Mouse (Mus musculus): ENCODE measurements around the gene Il1rapl1. TPM values are rescaled to one million over a fixed set of nuclear protein-coding genes. Genes with fewer than 3 reads are reported as not detected.

The Il1rapl1 gene
- polyA plus RNA-seq, 1 experiment from 2014 or later = 0.22 TPM

DNA sequence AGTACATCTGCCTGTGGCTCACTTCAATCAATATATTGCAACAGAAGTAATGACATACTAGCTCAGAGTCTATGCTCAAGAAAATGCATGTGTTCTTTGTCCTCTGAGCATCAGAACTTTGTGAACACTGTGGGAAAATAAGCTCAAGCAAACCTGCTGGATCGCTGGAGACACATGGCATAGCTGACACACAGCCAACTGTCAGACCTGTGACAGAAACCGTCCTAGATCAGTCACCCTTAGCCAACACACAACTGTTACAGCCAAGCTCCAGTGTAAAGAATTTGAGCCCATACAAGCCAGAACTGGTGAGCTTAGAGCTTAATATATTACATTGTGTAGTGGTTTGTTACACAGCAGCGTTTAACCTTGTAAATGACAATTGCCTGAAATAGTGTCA is 45.1 kb downstream of the Il1rapl1 start:
- WGBS = 68% methylated on average over 3 of the region's 3 CpGs
- Histone ChIP-seq H3K9me3 (no peaks in the 10 kb centered on the region), H3K27me3 (no peaks in the 10 kb centered on the region)

DNA sequence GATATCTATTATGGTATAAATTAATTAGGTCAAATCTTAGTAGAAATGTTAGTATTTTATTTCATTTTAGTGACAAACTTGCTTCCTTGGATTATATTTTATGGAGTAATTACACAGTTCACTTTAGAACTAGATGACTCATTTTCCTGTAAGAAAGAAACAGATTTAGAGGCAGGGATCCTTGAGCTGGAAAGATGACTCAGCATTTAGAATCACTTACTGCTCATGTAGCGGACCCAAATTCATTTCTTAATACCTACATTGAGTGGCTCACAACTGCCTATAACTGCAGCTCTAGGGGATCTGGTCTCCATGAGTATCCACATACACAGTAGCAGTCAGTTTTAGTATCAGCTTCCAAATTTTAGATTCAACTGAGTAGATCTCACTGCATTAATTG is 71.9 kb downstream of the Il1rapl1 start:
- Histone ChIP-seq H3K4me1 (no peaks in the 10 kb centered on the region), H3K27me3 (no peaks in the 10 kb centered on the region), H3K9ac (no peak overlapping the region), H3K4me3 (no peak overlapping the region), H3K27ac (no peak overlapping the region), H3K9me3 (no peaks in the 10 kb centered on the region), H3K36me3 (no peaks in the 10 kb centered on the region), H3K4me2 (no peak overlapping the region)
- WGBS = 86% methylated on average over 1 of the region's 1 CpGs
- ATAC-seq (ENCODE audit: borderline replicate concordance, extremely low read depth, low FRiP score, low TSS enrichment) = no peak

More for the DNA sequence above, 45.1 kb downstream of the Il1rapl1 start:
- Histone ChIP-seq H3K9ac (no peak overlapping the region), H3K4me1 (no peaks in the 10 kb centered on the region), H3K27ac (no peak overlapping the region), H3K4me2 (no peak overlapping the region), H3K4me3 (no peak overlapping the region), H3K36me3 (no peaks in the 10 kb centered on the region)
- no peak for ATAC-seq (ENCODE audit: borderline replicate concordance, extremely low read depth, low FRiP score, low TSS enrichment)

DNA sequence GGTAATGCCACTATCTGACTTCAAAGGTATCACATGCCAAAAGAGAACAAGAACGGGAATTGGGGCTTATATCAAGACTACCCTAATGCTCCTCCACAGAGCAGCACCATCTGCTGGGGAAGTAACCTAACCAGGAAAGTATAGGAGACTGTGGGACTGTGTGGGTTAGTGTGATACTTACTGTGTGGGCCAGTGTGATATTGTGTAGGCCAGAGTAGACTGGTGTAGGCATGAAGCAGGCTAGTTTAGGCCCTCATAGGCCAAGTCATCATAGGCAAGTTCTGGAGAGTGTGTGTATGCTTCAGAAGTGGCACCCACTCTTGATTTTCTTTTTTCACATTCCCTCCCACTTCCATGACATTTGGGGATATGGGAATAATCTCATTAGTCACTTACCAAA is 76.5 kb downstream of the Il1rapl1 start:
- Histone ChIP-seq H3K4me3 (no peak overlapping the region), H3K36me3 (no peaks in the 10 kb centered on the region), H3K27ac (no peak overlapping the region), H3K4me1 (no peaks in the 10 kb centered on the region), H3K4me2 (no peak overlapping the region), H3K9ac (no peak overlapping the region), H3K27me3 (no peaks in the 10 kb centered on the region), H3K9me3 (no peaks in the 10 kb centered on the region)
- ATAC-seq (ENCODE audit: borderline replicate concordance, extremely low read depth, low FRiP score, low TSS enrichment) = no peak
- 55% methylated on average over 1 of the region's 1 CpGs for WGBS

DNA sequence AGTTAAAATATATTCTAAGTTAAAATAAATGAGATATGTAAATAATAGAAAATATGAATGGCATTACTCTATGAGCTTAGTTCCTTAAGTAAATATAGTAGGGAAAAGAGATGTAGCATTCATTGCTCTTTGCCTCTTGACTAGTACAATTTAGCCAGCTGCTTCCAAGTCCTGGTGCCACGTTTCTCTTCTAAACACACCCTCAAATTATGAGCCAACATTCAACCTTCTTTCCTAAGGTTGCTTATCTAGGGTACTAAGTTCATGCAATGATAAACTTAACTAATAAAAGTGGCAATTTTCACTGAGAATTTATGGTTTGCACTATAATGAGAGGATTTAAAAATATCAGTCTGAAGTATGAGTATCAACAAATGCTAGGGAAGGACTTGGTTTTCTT is 218.3 kb downstream of the Il1rapl1 start:
- WGBS = 43% methylated on average over 1 of the region's 1 CpGs
- Histone ChIP-seq H3K4me1 (no peaks in the 10 kb centered on the region), H3K27me3 (no peaks in the 10 kb centered on the region), H3K9me3 (no peaks in the 10 kb centered on the region), H3K36me3 (no peaks in the 10 kb centered on the region), H3K4me3 (no peak overlapping the region), H3K27ac (no peak overlapping the region), H3K4me2 (no peak overlapping the region), H3K9ac (no peak overlapping the region)
- no peak for ATAC-seq (ENCODE audit: borderline replicate concordance, extremely low read depth, low FRiP score, low TSS enrichment)

DNA sequence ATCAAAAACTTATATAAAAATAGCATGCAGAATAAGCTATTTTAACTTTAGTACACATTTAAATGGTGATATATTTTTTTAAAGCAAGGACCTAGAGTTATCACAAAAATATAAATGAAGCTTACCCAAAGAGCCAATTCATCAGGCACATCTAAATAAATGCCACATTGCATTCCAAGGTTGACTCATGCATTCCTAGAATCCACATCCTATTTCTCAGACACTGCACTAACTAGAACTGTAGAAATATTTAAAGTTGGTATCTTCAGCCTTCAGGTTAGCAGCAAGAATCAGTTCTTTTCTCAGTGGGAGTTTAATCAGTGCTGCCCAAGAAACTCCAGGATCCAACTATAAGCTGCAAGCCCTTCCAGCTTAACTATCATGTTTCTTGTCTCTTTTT is 223.5 kb downstream of the Il1rapl1 start:
- no peak overlapping the region for H3K9ac ChIP-seq
- no peaks in the 10 kb centered on the region for H3K36me3 ChIP-seq
- H3K4me3 ChIP-seq = no peak overlapping the region
- no peak overlapping the region for H3K27ac ChIP-seq
- no peak overlapping the region for H3K4me2 ChIP-seq
- H3K27me3 ChIP-seq = no peaks in the 10 kb centered on the region
- no peak for ATAC-seq (ENCODE audit: borderline replicate concordance, extremely low read depth, low FRiP score, low TSS enrichment)
- H3K4me1 ChIP-seq = no peaks in the 10 kb centered on the region
- H3K9me3 ChIP-seq = no peaks in the 10 kb centered on the region

DNA sequence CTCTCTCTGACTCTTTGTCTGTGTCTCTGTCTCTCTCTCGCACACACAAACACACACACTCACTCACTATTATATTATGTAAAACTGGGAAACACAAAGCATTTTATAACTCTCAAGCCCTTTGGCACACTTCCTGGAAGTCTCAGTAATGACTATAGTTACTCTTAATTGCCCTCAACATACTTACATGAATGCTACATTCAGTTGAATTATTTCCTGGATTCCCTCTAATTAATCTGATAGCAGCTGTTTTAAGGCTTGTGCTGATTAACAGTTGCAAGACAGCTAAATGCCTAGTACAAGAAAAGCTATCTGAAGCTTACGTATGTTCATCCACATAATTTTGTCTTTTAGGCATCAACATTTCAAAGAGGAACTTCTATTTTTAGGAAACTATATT is 261.3 kb downstream of the Il1rapl1 start:
- H3K9ac ChIP-seq = no peak overlapping the region
- H3K4me2 ChIP-seq = no peak overlapping the region
- ATAC-seq (ENCODE audit: borderline replicate concordance, extremely low read depth, low FRiP score, low TSS enrichment) = no peak
- no peaks in the 10 kb centered on the region for H3K4me1 ChIP-seq
- no peaks in the 10 kb centered on the region for H3K36me3 ChIP-seq
- H3K4me3 ChIP-seq = no peak overlapping the region
- H3K9me3 ChIP-seq = no peaks in the 10 kb centered on the region
- 62% methylated on average over 2 of the region's 2 CpGs for WGBS
- H3K27ac ChIP-seq = no peak overlapping the region
- no peaks in the 10 kb centered on the region for H3K27me3 ChIP-seq

DNA sequence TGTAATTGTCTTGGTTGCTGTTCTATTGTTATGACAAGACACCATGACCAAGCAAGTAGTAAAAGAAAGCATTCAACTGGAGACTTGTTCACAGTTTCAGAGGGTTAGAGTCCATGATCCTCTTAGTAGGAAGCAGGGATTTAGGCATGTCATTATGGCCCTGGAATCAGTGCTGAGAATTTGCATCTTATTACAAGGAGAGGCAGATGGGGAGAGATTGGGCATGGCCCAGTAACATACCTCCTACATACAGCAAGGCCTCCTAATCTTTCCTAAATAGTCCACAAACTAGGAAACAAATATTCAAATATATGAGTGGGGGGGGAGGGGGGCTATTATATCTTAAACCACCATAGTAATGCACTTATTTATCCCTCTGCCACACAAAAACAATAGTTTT is 301.6 kb downstream of the Il1rapl1 start:
- ATAC-seq (ENCODE audit: borderline replicate concordance, extremely low read depth, low FRiP score, low TSS enrichment) = no peak
- no peak overlapping the region for H3K9ac ChIP-seq
- no peak overlapping the region for H3K27ac ChIP-seq
- no peak overlapping the region for H3K4me3 ChIP-seq
- no peaks in the 10 kb centered on the region for H3K4me1 ChIP-seq
- H3K36me3 ChIP-seq = no peaks in the 10 kb centered on the region
- no peak overlapping the region for H3K4me2 ChIP-seq
- no peaks in the 10 kb centered on the region for H3K27me3 ChIP-seq
- H3K9me3 ChIP-seq = no peaks in the 10 kb centered on the region

DNA sequence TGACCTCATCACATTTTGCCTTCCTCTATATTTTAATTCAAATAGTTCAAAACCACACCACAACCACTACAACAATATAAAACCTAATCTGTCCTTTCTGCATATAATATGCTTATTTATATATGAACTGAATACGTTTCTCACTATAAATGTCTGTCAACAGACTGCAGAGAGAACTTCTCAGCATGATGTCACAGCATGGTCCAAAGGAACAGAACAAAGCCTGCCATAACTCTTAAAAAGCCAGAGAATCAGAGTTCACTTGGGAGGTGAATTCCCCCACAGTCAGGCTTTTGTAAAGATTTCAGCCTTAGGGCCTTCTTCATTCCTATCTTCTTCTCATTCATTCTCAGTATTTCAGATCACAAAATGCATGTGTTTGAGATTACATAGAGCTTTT is 307.7 kb downstream of the Il1rapl1 start:
- H3K9ac ChIP-seq = no peak overlapping the region
- no peaks in the 10 kb centered on the region for H3K36me3 ChIP-seq
- H3K4me2 ChIP-seq = no peak overlapping the region
- no peaks in the 10 kb centered on the region for H3K27me3 ChIP-seq
- WGBS = 43% methylated on average over 1 of the region's 1 CpGs
- ATAC-seq (ENCODE audit: borderline replicate concordance, extremely low read depth, low FRiP score, low TSS enrichment) = no peak
- H3K9me3 ChIP-seq = no peaks in the 10 kb centered on the region
- no peak overlapping the region for H3K4me3 ChIP-seq
- no peak overlapping the region for H3K27ac ChIP-seq
- no peaks in the 10 kb centered on the region for H3K4me1 ChIP-seq

DNA sequence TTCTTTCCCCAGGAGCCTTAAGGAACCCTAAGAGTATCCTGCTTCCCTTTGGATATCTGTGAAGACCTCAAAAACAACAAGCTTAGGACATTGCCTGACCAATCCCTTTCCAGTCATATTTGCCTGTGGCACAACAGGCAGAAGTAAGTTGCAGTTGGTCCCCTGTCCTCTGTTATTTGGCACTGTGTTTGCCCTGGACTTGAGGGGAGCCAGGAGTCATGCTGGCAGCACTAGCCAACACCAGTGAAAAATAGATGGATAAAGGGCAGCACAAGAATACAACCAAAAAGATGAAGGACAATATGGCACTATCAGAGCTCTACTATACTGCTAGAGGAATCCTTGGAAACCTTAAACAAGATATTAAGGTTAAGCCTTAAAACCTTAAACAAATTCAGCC is 322.4 kb downstream of the Il1rapl1 start:
- no peaks in the 10 kb centered on the region for H3K9me3 ChIP-seq
- no peak overlapping the region for H3K4me3 ChIP-seq
- no peaks in the 10 kb centered on the region for H3K36me3 ChIP-seq
- no peak overlapping the region for H3K27ac ChIP-seq
- H3K27me3 ChIP-seq = no peaks in the 10 kb centered on the region
- no peaks in the 10 kb centered on the region for H3K4me1 ChIP-seq
- no peak for ATAC-seq (ENCODE audit: borderline replicate concordance, extremely low read depth, low FRiP score, low TSS enrichment)
- H3K4me2 ChIP-seq = no peak overlapping the region
- no peak overlapping the region for H3K9ac ChIP-seq

DNA sequence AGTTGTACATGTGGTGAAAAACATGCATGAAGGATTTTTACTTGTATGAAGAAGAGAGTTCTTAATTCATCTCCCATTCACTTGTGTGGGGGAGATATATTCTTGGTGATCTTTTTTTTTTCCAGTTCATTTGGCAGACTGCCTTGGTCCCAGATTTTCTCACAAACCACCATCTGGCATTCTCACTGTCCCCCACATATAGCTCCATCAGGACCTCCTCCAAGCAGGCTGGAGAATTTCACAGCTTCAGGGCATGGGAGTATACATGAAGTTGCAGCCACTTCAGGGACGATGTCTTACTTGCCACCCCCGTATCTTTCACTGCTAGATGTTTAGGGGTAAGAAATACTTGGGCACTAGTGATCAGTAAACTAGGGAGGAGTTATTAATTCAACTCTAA is 404.9 kb downstream of the Il1rapl1 start:
- no peak overlapping the region for H3K27ac ChIP-seq
- no peak overlapping the region for H3K9ac ChIP-seq
- no peak overlapping the region for H3K4me3 ChIP-seq
- WGBS = 48% methylated on average over 2 of the region's 2 CpGs
- no peaks in the 10 kb centered on the region for H3K27me3 ChIP-seq
- no peaks in the 10 kb centered on the region for H3K36me3 ChIP-seq
- no peaks in the 10 kb centered on the region for H3K9me3 ChIP-seq
- H3K4me1 ChIP-seq = no peaks in the 10 kb centered on the region
- no peak for ATAC-seq (ENCODE audit: borderline replicate concordance, extremely low read depth, low FRiP score, low TSS enrichment)
- no peak overlapping the region for H3K4me2 ChIP-seq

DNA sequence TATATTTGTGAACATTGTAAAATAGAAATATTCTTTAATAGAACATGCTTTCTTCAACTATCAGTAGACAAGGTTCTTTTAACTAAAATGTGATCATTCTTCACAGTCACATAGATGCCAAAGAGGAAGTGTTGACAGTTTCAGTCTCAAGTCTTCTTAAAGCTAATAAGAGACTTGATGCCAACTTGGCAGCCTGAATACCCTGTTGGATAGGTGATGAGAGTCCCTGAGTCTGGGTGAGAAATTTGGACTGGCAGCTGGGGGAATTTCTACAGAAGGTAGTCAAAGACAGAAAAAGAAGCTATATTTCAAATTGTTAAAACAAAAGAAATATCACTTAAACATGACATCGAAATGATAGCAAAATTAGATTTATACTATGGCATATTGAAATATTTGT is 451.6 kb downstream of the Il1rapl1 start:
- Histone ChIP-seq H3K4me1 (no peaks in the 10 kb centered on the region), H3K4me3 (no peak overlapping the region), H3K36me3 (no peaks in the 10 kb centered on the region)

DNA sequence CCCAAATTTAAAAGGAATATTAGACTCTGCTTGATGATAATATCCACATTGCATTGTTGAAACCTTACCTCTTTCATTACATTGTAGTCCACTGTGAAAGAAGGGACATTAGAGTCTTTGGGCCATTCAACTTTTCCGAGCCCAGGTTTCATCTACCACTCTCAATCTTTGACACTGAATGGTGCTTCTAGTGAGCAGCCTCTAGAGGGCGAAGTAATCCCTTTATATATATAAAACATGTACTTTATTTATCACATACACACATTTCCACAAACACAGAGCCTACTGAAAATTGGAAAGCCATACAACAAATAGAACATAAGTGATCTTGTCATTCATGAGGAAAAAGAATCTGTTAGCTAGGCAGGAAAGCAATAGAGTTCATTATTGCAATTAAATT is 459.8 kb downstream of the Il1rapl1 start:
- WGBS = 21% methylated on average over 2 of the region's 2 CpGs
- no peak overlapping the region for H3K9ac ChIP-seq

More for the DNA sequence above, 451.6 kb downstream of the Il1rapl1 start:
- no peaks in the 10 kb centered on the region for H3K9me3 ChIP-seq
- H3K9ac ChIP-seq = no peak overlapping the region
- WGBS = 77% methylated on average over 1 of the region's 1 CpGs
- no peaks in the 10 kb centered on the region for H3K27me3 ChIP-seq
- ATAC-seq (ENCODE audit: borderline replicate concordance, extremely low read depth, low FRiP score, low TSS enrichment) = no peak
- H3K27ac ChIP-seq = no peak overlapping the region
- no peak overlapping the region for H3K4me2 ChIP-seq

DNA sequence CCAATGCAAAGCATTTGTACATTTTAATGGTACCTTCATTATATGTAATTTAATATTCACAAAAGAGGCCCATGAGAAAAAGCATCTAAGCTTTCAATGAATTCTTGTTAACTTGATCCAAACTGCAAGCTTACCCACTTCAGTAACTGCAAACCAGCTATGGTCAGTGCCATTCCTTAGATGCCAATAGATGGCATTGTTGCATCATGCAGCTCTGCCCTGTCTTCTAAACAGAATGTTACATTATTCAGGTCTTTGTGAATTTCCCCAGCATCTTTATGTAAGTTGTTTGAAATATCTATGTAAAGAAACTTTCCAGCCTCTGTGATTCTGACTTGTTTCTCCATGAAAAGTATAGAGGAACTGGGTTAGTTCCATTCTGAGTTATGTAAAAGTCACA is 514.5 kb downstream of the Il1rapl1 start:
- H3K9me3 ChIP-seq = no peaks in the 10 kb centered on the region

More for the DNA sequence above, 459.8 kb downstream of the Il1rapl1 start:
- no peak overlapping the region for H3K27ac ChIP-seq
- no peaks in the 10 kb centered on the region for H3K36me3 ChIP-seq
- ATAC-seq (ENCODE audit: borderline replicate concordance, extremely low read depth, low FRiP score, low TSS enrichment) = no peak
- H3K4me3 ChIP-seq = no peak overlapping the region
- H3K9me3 ChIP-seq = no peaks in the 10 kb centered on the region
- no peaks in the 10 kb centered on the region for H3K27me3 ChIP-seq
- H3K4me2 ChIP-seq = no peak overlapping the region
- no peaks in the 10 kb centered on the region for H3K4me1 ChIP-seq

More for the DNA sequence above, 514.5 kb downstream of the Il1rapl1 start:
- Histone ChIP-seq H3K4me2 (no peak overlapping the region), H3K27me3 (no peaks in the 10 kb centered on the region), H3K4me1 (no peaks in the 10 kb centered on the region), H3K36me3 (no peaks in the 10 kb centered on the region), H3K27ac (no peak overlapping the region), H3K9ac (no peak overlapping the region), H3K4me3 (no peak overlapping the region)
- ATAC-seq (ENCODE audit: borderline replicate concordance, extremely low read depth, low FRiP score, low TSS enrichment) = no peak
